Mouse (Mus musculus) v-Abl transformed pro-B cells (cell line): ENCODE results near the gene Olfr25.

ENCODE experiments used
- in situ Hi-C, 2 experiments: fragments of 400-800 bp; cut with MboI; formaldehyde crosslinking; loops; one replicate each; pipeline ENCODE4 v1.15.1; 2025; ENCODE audit not compliant: unreplicated experiment in 2 of 2

Olfr25 gene

GRCm38 (mm10) chr9:38328760-38329159 lies at the start of gene Olfr25:
Gene Olfr25 (plus strand): TSS chr9:38329060.
- in situ Hi-C loops, result no loop called here

GRCm38 (mm10) chr9:38290807-38291206 lies 38.1 kb upstream of the Olfr25 start, which contains the start of gene Olfr896-ps1:
Gene Olfr896-ps1 (plus strand): TSS chr9:38291107.
- in situ Hi-C loops, result no loop called here

- in situ Hi-C loops, result no loop called here
Observed at GRCm38 (mm10) chr9:38348111-38348510, 19.3 kb downstream of the Olfr25 start, which contains the start of gene Olfr898. Gene Olfr898 (plus strand): TSS chr9:38348411.

GRCm38 (mm10) chr9:38366596-38366995 lies 37.7 kb downstream of the Olfr25 start, which contains the start of gene Olfr250:
Gene Olfr250 (plus strand): TSS chr9:38366896.
- in situ Hi-C loops, result no loop called here

GRCm38 (mm10) chr9:38376786-38377185 lies 47.9 kb downstream of the Olfr25 start, which contains the start of gene Olfr251:
Gene Olfr251 (plus strand): TSS chr9:38377086.
- in situ Hi-C loops, result no loop called here
